Mouse (Mus musculus) lung, adult 18-20 months (tissue): Measurements from ENCODE around the gene Gna12.

ENCODE experiments used
- DNase-seq, 2 experiments: peaks; one replicate each; pipeline ENCODE4 v3.0.0; 2022; ENCODE audit warnings: mixed read lengths in 2 of 2

Gene Gna12

DNA sequence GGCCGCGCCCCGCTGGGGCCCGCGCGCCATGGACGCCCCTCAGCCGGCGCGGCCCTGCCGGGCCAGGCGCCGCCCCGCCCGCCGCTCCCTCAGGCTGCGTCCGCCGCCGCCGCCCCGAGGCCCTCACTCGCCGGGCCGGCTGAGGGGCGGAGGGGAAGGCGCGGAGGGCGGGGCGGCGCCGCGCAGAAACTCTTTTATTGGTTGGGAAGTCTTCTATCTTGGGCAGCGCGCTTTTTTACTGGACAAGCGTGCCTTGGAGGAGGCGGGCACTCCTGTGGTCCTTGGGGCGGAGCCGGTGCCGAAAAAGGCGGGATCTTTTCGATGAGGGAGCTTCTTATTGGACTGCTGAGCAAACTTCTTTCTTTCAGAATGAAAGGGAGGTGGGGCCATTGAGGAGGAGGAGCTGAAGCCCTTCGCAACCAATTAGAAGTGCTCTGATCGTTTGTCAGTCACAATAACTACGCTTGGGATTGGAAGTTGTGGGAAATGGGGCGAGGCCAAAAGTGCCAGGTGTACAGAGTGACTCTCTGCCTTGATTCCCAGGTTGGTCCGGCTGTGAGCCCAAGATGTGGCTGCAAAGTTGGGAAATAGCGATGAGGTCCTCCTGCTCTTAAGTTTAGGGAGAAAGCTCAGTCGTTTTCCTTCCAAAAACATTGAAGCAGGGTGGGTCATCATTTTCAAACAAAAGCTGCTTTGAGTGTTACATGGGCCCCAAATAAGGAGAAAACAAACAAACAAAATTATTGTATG, at the start of gene Gna12:
Gna12 (minus strand) TSS at position 118 of the 750 bp plus-strand sequence.
- DNase-seq = peak; percentile 100

DNA sequence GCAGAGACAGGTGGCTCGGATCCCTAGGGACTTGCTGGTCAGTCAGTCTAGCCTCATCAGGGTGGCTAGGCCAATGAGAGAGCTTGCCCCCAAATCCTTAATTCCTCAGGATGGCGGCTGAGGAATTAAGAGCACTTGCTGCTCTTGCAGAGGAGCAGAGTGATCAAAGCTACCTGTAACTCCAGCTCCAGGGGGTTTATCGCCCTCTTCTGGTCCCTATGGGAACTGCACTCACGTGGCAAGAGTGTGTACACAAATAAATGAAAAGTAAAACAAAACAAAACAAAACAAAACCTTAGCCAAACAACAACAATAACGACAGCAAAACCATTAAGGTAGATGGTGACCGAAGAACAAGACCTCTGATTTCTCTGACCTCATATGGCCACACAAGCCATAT, 48.4 kb upstream of the Gna12 start:
- DNase-seq = no peak

DNA sequence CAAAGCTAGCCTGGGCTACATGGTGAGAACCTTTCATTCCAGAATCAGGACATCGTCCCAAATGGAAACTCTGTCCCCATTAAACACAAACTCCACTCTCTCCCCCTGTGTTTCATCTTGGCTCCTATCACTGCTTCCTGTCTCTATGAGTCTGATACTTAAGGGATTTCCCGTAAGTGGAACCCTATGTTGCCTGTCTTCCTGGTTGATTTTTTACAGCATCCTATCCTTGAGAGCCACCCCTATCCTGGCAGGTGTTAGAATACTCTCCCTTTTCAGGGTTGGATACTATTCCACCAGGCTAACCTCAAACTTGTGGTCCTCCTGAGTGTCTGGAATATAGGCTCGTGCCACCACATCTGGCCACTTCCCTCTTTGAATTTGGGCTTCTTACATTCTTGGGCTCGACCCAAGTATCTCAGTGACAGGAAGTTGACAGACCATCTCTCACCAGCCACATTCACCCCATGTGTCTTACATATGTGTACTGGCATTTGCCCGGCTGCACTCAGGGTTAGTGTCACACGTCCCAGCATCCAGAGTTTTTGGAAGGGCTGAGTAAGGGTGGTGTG, 43.6 kb upstream of the Gna12 start:
- no peak for DNase-seq

DNA sequence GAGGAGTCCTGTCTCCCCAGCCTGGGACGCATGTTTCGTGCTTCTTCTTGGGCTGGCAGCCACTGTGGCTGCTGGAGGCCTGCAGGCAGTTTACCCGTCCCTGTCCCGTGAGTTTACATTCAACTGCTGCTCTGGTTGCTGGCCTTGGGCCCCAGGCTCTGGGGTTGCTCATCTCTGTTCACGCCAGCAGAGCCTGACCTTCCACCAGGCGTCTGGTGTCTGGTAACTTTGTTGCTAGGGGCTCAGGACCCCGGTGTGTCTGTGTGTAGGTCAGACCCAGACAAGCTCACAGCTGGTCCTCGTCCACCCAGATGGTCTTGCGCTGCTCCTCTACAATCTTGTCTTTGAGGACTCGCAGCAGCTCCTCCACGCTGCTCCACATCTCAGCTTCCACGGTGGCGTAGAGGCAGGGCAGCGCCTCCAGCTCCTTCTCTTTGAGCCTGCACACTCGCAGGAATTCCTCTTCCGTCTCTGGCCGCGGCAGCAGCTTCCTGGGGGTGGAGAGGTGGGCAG, 42.9 kb upstream of the Gna12 start:
- no peak for DNase-seq

DNA sequence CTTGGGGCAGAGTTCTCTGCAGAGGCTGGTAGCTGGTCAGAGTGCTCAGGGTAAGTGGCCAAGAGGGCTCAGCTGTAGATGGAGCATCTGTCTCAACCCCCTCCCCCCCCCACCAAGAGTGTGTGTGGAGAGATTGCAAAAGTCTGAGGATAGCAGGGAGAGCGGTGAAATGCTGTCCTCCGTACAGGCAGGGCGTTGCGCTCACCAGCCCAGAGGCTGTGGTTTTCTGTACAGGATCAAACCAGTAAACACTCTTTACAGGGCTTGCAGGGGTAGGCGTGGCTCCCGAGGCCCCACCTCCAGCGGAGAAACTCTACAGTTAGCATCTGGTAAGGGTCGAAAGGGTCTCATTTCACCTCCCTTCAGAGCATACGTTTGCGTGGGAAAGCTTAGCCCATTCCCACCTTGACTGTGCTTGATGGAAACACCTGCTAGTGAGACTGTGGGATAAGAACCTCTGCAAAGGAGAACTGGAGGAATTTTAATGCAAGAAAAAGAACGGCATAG, 42.4 kb upstream of the Gna12 start:
- no peak for DNase-seq

DNA sequence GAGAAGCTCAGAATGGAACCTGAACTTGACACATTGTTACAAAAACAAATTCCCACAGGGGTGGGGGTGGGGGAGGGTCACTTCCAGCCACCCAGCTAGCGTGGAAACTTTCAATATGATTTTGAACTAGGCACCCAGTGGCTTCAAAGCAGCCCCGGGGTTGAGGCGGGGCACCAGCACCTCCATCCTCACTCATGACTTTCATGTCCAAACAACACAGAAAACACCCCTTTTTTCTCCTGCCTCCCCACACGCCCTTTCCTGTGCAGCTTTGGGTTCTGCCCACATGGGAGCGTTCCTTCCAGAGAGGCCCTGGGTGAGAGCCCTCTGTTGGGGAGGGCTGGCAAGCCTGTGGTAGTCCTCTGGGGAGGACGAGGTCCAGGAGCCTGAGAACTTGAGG, 41.0 kb upstream of the Gna12 start:
- DNase-seq = no peak

DNA sequence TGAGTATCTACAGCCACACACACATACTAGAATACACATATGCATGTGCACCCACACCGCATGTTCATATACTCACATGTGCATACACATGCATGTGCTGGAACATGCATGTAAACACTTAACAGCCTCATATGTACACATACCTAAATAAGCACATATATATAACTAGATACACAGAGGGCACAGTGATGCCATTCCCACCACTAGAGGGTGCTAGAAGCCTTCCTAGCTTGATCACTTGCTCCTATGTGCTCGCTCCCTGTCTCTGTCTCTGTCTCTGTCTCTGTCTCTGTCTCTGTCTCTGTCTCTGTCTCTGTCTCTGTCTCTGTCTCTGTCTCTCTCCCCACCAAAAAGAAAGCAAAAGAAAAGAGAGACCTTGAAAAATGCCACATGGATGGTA, 38.8 kb upstream of the Gna12 start:
- peak in 1 of 2 experiments; percentile 48 for DNase-seq

DNA sequence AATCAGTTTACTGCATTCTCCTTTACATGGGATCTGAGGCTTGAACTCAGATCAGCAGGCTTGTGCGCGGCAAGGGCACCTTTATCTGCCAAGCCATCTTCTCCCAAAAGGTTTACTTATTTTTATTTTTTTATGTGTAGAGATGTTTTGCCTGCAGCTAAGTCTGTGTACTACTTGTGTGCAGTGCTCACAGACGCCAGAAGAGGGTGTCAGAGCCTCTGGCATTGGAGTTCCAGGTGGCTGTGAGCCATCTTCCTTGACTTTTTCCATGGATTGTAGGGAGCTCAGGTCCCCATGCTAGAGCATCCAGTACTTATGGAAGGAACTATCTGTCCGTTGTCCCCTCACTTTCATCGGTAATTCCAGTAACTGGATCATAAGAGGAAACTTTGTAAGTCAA, 29.5 kb upstream of the Gna12 start:
- DNase-seq = no peak

DNA sequence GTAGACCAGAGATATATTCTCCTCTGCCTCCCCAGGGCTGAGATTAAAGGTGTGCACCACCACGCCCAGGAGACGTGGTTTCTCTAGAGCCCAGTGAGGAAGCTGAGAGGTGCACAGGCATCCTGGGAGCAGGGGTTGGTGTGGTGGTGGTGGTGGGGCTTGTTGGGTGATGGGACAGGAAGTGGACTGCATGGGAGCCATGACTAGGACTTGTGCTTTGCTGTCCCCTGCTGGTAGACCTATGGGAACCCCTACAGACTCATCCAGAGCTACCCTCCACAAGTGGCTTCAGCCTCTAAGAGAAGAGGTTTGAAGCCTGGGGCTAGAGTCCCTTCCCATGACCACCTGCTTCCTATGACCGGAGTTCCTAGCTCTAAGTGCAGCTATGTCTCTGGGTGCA, 28.1 kb upstream of the Gna12 start:
- DNase-seq = no peak

DNA sequence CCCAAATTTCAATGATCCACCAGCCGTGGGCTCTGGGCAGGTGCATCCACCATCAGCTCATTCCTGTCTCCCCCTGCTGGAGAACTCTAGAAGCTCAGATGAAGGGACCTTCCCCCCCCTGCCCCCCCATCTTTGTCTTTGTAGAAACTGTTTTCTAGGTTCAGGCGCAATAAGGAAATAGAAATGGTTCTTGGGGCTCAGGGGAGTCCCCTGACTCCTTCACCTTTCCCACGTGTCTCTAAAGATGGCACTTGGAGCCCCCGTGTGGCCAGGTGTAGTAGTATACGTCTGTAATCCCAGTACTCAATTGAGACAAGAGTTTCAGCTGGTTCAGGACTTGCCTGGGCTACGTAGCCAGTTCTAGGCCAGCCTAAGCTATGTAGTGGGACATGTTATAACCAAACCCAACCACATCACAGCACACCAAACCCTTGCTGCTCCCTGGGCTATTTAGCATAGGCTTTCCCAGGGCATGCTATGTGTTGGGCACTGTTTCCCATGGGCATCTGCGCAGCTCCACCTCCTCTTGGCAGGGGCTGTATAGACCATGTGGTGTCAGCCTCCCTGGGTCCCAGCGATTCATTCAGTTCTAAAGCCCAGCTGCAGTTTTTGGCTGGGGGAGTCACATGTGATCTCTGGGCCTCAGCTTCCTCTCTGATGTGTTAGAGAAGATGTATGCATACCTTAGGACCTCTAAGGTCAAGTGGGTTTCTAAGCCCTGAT, 27.4 kb upstream of the Gna12 start:
- DNase-seq = no peak

DNA sequence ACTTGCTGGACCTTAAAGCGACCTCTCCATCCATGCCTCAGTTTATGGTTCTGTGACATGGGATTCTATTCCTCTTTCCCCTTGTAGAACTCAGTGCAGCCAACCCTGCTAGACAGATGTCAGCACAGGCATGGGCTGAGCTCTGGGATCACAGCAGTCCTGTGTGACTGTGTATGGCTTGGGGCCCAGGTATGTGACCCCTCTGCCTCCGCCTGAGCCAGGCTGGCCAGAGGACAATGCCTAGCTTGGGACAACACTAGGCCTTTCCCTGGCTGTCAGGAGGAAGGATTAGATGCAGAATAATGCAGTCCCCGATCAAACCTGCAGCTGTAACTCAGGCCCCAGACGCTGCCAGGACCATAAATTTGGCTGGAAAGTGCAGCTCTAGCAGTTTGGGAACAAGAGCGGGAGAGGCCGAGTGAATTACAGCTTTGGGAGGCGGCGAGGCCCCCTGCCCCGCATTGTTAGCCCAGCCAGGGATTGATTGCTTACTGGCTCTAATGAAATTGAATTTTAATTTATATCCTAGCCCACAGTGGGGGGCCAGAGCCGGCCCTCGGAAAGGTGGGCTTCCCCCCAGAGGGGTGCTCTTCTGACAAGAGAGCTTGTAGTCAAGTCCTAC, 25.8 kb upstream of the Gna12 start:
- no peak for DNase-seq

DNA sequence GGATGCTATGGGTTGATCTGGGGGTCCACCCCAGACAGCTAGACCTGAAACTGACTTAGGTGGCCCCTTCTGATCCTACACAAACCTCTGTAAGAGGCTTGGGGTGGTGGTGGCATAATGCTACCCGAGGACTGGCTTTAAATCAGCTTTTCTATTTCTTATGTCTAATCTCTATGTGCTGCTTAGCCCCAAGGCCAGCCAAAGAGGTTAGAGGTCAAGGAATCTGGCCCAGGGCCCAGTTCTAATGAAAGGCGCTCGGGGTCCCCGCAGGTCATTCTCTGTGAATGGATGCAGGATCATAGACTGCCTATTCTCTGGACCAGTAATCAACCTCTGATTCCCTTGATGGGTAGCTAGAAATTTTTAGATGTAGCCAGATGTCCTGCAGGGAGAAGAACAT, 24.5 kb upstream of the Gna12 start:
- DNase-seq = no peak

DNA sequence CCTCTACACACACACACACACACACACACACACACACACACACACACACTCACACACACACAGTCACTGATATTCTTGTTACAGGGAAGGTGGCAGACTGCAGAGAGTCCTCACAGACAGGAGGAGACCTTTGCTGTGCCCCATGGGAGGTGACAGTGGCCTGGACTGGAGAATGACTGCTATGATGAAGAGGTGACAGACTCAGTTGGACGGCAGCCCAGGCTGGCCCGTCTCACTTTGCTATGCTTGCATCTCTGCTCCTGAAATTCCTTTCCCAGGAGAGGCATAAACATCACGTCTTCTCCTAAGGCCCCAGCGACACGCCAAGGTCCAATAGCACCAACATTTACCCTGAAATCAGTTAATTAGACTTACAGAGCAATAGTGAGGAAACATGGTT, 23.5 kb upstream of the Gna12 start:
- no peak for DNase-seq

DNA sequence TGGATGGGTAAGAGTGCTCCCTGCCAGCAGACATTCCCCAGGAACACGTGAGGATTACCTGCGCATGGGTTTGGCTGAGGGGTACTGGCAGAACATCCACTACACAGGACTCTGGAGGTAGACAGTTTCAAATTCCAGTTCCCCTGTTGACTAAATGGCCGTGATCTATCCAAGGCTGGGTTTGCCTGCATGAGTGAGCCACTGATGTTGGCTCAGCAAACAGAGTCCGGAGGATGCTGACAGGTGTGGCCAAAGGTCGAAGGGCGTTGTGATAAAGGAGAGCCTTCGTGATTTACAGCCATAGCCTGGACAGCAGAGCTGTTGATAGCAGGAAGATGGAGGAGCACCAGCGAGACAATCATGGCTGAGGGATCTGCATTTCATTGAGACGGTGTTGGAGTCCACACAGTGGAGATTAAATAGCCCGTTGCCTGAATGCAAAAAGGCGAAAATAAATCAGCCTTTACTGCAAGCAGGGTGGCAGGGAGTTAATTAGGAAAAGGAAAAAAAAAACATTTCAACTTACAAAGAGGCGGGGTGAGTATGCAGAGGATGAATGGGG, 22.3 kb upstream of the Gna12 start:
- DNase-seq = no peak

DNA sequence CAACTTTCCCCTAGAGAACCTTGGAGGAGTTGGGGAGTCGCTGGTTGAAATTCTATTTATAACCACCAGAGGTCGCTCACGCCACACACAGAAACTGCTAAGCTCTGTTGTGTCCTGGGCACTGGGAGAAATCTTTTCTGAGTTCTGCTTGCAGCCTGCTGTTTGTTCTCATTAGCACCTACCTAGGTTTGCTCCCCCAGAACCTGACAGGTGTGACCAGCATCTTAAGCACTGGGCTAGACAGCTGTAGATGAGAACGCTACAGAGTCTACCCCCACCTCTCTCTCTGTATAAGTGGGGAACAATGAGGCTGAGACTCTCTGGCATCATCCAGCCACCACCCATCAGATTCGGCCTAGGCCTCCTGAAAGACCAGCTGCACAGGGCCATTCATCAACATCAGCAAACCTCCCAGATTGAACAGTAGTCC, 17.1 kb upstream of the Gna12 start:
- no peak for DNase-seq

DNA sequence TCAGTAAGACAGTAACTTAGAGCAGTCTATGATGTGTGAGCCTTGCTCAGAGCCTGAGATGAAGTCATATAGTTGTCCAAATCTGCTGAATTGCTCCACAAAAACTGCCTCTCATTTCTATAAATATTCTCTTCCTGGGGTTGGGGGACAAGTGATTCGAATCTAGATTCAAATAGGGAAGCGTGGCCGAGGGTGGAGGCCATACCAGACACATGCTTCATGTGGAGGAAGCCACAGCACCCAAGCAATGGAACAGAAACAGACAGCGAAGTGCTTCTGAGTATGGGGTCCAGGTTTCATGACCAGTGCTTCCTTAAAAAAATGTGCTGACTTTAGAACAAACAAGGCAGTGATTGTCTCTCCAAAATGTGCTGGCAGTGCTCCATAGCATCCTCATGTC, 11.7 kb upstream of the Gna12 start:
- no peak for DNase-seq

DNA sequence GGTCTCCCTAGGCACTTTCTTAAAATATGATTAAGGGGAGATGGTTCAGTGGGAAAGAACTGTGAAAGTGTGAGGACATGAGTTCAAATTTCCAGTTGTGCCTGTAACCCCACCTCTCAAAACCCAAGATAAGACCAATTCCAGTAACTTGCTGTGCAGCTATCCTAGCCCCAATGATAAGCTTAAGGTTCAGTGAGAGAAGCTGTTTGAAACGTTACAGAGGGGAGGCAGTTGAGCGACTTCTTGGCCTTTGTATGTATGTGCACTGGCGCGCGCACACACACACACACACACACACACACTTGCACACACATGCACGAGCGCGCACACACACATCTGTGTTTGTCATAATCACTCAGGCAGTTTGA, 817 bp upstream of the Gna12 start:
- DNase-seq = no peak

DNA sequence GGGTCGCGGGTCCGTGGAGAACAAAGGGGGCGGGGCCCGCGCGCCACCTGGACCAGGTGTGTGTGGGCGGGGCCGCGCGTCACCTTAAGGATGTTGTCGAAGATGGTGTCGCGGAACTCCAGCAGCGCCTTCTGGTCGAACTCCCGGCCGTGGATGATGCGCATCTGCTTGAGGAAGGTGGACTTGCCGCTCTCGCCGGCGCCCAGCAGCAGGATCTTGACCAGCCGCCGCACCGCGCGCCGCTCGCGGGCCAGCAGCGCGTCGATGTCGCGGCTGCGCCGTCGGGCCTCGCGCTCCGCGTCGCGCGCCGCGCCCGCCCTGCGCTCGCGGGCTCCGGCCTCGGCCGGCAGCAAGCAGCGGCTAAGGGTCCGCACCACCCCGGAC, 328 bp downstream of the Gna12 start:
- DNase-seq = peak; percentile 65

DNA sequence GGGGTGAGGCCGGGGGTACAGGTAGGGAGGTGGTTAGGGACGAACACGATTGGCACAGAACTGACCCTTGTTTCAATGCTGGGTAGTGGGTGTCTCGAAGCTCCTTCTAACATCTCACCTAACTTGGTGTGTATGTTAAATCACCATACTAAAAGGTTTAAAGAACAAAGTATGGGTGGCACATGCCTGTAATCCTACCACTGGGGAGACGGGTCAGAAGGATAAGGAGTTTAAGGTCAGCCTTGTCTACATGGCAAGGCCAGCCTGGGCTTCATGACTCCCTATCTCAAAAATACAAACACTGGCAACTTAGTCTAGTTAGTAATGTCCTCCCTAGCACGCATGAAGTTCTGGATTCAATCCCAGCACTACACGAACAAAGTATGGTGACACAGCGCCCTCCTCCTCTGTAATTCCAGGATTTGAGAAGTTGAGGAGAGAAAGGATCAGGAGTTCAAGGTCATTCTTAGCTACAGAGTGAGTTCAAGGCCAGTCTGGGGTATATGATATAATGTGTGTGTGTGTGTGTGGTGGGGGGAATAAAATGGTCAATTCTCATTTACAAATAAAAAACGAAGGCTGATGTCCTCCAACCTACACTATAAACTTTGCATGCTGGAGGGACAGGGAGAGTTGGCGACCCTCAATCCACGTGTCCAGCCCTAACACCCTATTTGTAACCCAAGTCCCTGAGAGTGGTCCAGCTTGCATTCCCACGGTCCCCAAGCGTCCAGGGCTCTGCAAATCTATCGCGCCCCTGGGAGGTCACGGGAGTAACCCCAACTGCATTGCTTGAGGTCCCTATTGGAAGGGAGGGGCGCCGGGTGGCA, 935 bp downstream of the Gna12 start:
- DNase-seq = peak in 1 of 2 experiments; percentile 25

DNA sequence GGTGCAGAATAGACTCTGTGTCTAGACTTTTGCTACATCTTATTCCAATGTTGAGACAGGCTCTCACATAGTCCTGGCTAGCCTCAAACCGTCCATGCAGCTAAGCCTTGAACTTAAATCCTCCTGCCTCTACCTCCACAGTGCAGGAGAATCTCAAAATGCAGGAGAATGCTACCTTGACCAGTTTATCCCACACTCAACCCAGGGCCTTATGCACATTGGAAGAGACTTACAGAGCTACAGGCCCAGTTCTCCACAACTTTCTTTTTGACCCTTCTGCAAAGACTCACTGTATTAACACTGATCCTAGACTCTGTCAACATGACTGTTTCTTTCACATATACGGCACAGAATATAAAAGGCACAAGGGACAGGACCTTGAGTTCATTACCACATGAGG, 1.9 kb downstream of the Gna12 start:
- no peak for DNase-seq

DNA sequence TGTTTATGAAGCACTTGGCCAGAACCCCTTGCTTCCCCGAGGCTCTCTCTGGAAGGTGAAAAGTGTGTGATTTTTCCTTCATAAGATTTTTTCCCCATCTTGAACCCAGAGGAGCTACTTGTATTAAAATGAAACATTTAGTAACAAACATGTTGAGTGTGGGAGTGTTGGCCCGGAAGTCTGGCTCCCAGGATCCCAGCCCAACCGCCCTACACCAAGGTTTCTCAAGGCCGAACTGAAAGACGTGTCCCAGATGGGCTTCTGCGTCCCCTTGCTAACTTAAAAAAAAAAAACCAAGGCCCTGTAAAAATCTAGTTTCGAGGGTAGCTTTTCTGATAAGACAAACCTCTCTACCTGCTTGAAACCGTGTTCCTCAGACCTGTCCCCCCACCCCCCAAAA, 2.3 kb downstream of the Gna12 start:
- DNase-seq = peak in 1 of 2 experiments; percentile 37

DNA sequence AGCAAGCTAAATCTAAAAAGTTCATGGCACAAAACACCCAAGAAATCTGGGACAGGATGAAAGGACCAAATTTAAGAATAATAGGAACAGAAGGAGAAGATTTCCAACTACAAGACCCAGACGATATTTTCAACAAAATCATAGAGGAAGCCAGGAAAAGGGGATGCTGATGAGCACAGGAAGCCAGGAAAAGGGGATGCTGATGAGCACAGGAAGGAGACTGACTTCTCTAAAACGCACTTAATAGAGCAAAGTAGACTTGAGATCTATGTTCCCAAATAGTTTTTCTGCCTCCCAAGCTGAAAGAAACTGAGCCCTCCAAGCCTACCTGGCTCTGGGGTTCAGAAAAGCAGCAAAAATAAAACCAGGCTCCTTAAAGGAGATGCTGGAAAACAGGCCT, 2.8 kb downstream of the Gna12 start:
- DNase-seq = no peak
